Mouse (Mus musculus) heart, postnatal 14 days (tissue): ENCODE data around the gene Ap2s1. TPM values are rescaled to one million over a fixed set of nuclear protein-coding genes. Genes with fewer than 3 reads are reported as not detected.

Source experiments
- DNase-seq, 2 experiments: peaks; one replicate each; pipeline ENCODE4 v3.0.0; 2021 to 2022
- intact Hi-C: fragments of 180-260 bp; cut with DNase I; formaldehyde crosslinking; loops from one replicate; pipeline ENCODE4 v1.15.1; 2025
- total RNA-seq, 2 experiments: library from RNA; stranded (reverse); gene quantifications; 2 replicates each; pipeline ENCODE4 v1.2.3; 2021

Ap2s1 gene
- total RNA-seq, 2 experiments from 2014 or later = 89.4 to 102 TPM

GRCm38 (mm10) chr7:16784498-16784976 lies 46.3 kb downstream of the Ap2s1 start:
- DNase-seq = no peak
- intact Hi-C loops = loop anchor here (5.0 kb wide), 1 partner anchor 37 kb away; no protein-coding TSS in a partner anchor

DNA sequence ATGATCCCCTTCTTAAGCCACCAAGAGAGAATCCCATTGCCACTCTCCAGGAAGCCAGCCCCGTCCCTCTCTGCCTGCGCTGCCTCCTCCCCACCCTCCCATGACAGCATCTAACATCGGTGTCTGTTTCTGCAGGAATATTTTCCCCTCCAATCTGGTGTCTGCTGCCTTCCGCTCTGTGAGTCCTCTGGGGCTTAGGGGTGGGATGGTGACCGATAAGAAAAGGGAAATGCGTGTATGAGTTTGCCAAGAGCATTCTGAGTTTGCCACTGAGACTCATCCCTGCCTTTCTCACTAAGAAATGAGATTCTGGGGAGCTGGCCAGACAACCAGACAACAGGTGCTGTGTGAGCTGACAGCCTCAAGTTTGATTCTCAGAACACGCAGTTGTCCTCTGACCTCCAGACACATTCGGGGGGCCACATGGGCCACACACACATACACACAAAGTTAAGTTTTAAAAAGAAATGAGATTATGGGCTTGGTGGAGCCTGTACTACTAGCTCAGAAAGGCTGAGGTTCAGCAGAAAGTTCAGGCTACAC lies 47.4 kb downstream of the Ap2s1 start:
- no peak for DNase-seq
- intact Hi-C loops = no loop called here

- no peak for DNase-seq
- intact Hi-C loops = loop anchor here (5.0 kb wide), 1 partner anchor 165 kb away; no protein-coding TSS in a partner anchor
These were observed 54.1 kb downstream of the Ap2s1 start for GRCm38 (mm10) chr7:16792316-16792715.

GRCm38 (mm10) chr7:16793010-16793725 lies 55.0 kb downstream of the Ap2s1 start:
- intact Hi-C loops = loop anchor here (5.0 kb wide), 1 partner anchor 166 kb away; no protein-coding TSS in a partner anchor
- DNase-seq = no peak

- intact Hi-C loops = loop anchor here (5.0 kb wide), 1 partner anchor 168 kb away; no protein-coding TSS in a partner anchor
- no peak for DNase-seq
These were observed 56.7 kb downstream of the Ap2s1 start for GRCm38 (mm10) chr7:16794886-16795285.

Other genes with a start within 250 kb of the Ap2s1 start
- gene Arhgap35, start 123.4 kb upstream of the Ap2s1 start, total RNA-seq = 10 to 100 TPM; 42.8 to 44.1 TPM
- not detected for gene Ceacam15, start 62.7 kb upstream of the Ap2s1 start, total RNA-seq
- gene Ceacam9, start 16.5 kb upstream of the Ap2s1 start, total RNA-seq = not detected
- gene Slc1a5, start 42.9 kb downstream of the Ap2s1 start, total RNA-seq = 10 to 100 TPM; 26.5 to 35.4 TPM
- 10 to 100 TPM; 65.3 to 69.1 TPM for gene Strn4, start 77.5 kb downstream of the Ap2s1 start, total RNA-seq
- gene Fkrp, start 78.3 kb downstream of the Ap2s1 start, total RNA-seq = 10 to 100 TPM; 42.8 to 45.5 TPM
- gene Prkd2, start 104.5 kb downstream of the Ap2s1 start, total RNA-seq = 10 to 100 TPM; 35.3 to 35.9 TPM
- gene Dact3, start 136.9 kb downstream of the Ap2s1 start, total RNA-seq = 10 to 100 TPM; 18.6 to 19.0 TPM
- gene Gng8, start 153.4 kb downstream of the Ap2s1 start, total RNA-seq = under 1 TPM; 0.81 to 0.98 TPM
- 1 to 10 TPM; 1.4 to 1.6 TPM for gene Ptgir, start 168.1 kb downstream of the Ap2s1 start, total RNA-seq
- gene Calm3, start 185.7 kb downstream of the Ap2s1 start, total RNA-seq = 100 to 1,000 TPM; 228 to 250 TPM
- gene Pnmal2, start 206.3 kb downstream of the Ap2s1 start, total RNA-seq = 1 to 10 TPM; 3.6 to 4.0 TPM
- not detected for gene Pnmal1, start 221.3 kb downstream of the Ap2s1 start, total RNA-seq
- gene Gm42372, start 244.7 kb downstream of the Ap2s1 start, total RNA-seq = under 1 TPM; 0.07 TPM